Comparison of ENCODE assay signal across 10 mouse cellular contexts in the genomic region with DNA sequence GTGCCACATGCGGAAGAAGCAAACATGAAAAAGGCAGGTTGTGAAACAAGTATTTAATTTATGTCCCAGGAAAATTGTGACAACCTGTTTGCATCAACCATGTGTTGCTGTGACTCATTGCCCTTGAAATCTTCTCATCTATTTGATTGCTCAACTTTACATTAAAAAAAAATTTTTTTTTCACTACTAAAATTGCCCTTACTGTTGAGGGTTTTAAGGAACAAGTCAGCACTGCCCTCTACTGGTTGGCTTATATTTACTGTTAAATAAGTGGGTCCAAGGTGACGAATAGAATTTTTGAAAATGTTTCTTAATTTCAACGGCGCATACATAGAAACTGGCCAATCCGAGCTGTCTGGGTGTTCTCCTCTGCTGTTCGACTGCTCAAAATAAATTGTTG. TPM values are rescaled to one million over a fixed set of nuclear protein-coding genes. Genes with fewer than 3 reads are reported as not detected.
DNase-seq lines count a peak whose midpoint lies in the region; ATAC-seq lines count a peak whose summit lies in the region.
"Had no signal": no experiment of that assay in that cellular context is flagged by ENCODE, and none has a peak within 500 bp of the region (broad histone marks: within the 10 kb centered on the region; RNA-seq: fewer than 3 reads in every experiment).

No protein-coding gene starts in this region.

- H3K9ac ChIP-seq in hindbrain, embryonic 14.5 days: no peak overlapping the region
- H3K9ac ChIP-seq in lung, embryonic 15.5 days: no peak overlapping the region
- no peak overlapping the region for H3K9ac ChIP-seq in forebrain, embryonic 11.5 days (ENCODE audit: low read length)
- H3K9ac ChIP-seq: midbrain, embryonic 12.5 days had no signal

- WGBS in hindbrain, embryonic 14.5 days: 50% methylated on average over 6 of the region's 6 CpGs
- WGBS in hindbrain, embryonic 10.5 days: 50% methylated on average over 6 of the region's 6 CpGs
- 31% methylated on average over 6 of the region's 6 CpGs for WGBS in lung, embryonic 15.5 days
- WGBS in forebrain, embryonic 11.5 days: 57% methylated on average over 6 of the region's 6 CpGs

- no peak for ATAC-seq in hindbrain, embryonic 14.5 days (ENCODE audit: low FRiP score)
- ATAC-seq in lung, embryonic 15.5 days (ENCODE audit: borderline replicate concordance, extremely low read depth, low FRiP score, low TSS enrichment): no peak
- no peak for ATAC-seq in forebrain, embryonic 11.5 days (replicated peaks; ENCODE audit: low FRiP score)

- H3K9me3 ChIP-seq in hindbrain, embryonic 14.5 days (ENCODE audit: control insufficient read depth, low read length): no peaks in the 10 kb centered on the region
- H3K9me3 ChIP-seq in hindbrain, embryonic 10.5 days: no peaks in the 10 kb centered on the region
- no peaks in the 10 kb centered on the region for H3K9me3 ChIP-seq in lung, embryonic 15.5 days
- no peaks in the 10 kb centered on the region for H3K9me3 ChIP-seq in forebrain, embryonic 11.5 days (ENCODE audit: control insufficient read depth, low read length)
- H3K9me3 ChIP-seq: midbrain, embryonic 12.5 days had no signal

- no peaks in the 10 kb centered on the region for H3K36me3 ChIP-seq in hindbrain, embryonic 14.5 days (replicated peaks; ENCODE audit: control insufficient read depth, insufficient read depth)
- H3K36me3 ChIP-seq in hindbrain, embryonic 10.5 days: no peaks in the 10 kb centered on the region
- H3K36me3 ChIP-seq in lung, embryonic 15.5 days: no peaks in the 10 kb centered on the region
- H3K36me3 ChIP-seq in forebrain, embryonic 11.5 days (ENCODE audit: control insufficient read depth, insufficient read depth, low read length): no peaks in the 10 kb centered on the region
- H3K36me3 ChIP-seq: midbrain, embryonic 12.5 days had no signal

- H3K4me2 ChIP-seq in hindbrain, embryonic 14.5 days (replicated peaks): no peak overlapping the region
- H3K4me2 ChIP-seq in lung, embryonic 15.5 days: peak overlapping the region; percentile 9; the same call in 1 of the 2 replicates
- no peak overlapping the region for H3K4me2 ChIP-seq in forebrain, embryonic 11.5 days (ENCODE audit: low read depth, low read length, severe bottlenecking)
- H3K4me2 ChIP-seq: midbrain, embryonic 12.5 days had no signal

- no peaks in the 10 kb centered on the region for H3K27me3 ChIP-seq in hindbrain, embryonic 14.5 days (ENCODE audit: control insufficient read depth, insufficient read depth, low read length)
- no peaks in the 10 kb centered on the region for H3K27me3 ChIP-seq in hindbrain, embryonic 10.5 days (ENCODE audit: insufficient read depth, poor library complexity, severe bottlenecking)
- no peaks in the 10 kb centered on the region for H3K27me3 ChIP-seq in lung, embryonic 15.5 days
- no peaks in the 10 kb centered on the region for H3K27me3 ChIP-seq in forebrain, embryonic 11.5 days (ENCODE audit: control insufficient read depth, insufficient read depth, low read length)
- H3K27me3 ChIP-seq: midbrain, embryonic 12.5 days had no signal

- H3K27ac ChIP-seq in hindbrain, embryonic 14.5 days: no peak overlapping the region
- H3K27ac ChIP-seq in hindbrain, embryonic 10.5 days: no peak overlapping the region
- no peak overlapping the region for H3K27ac ChIP-seq in lung, embryonic 15.5 days
- H3K27ac ChIP-seq in forebrain, embryonic 11.5 days (ENCODE audit: low read depth, low read length): no peak overlapping the region
- H3K27ac ChIP-seq: midbrain, embryonic 12.5 days had no signal

- no peak overlapping the region for H3K4me3 ChIP-seq in hindbrain, embryonic 14.5 days (replicated peaks; ENCODE audit: low read length)
- no peak overlapping the region for H3K4me3 ChIP-seq in hindbrain, embryonic 10.5 days
- H3K4me3 ChIP-seq in lung, embryonic 15.5 days: no peak overlapping the region
- H3K4me3 ChIP-seq in forebrain, embryonic 11.5 days (ENCODE audit: low read depth, low read length): no peak overlapping the region
- H3K4me3 ChIP-seq: erythroblast, embryonic 14.5 days; midbrain, embryonic 12.5 days had no signal

- H3K4me1 ChIP-seq in hindbrain, embryonic 14.5 days (replicated peaks; ENCODE audit: control insufficient read depth, insufficient read depth, low read length): no peaks in the 10 kb centered on the region
- H3K4me1 ChIP-seq in hindbrain, embryonic 10.5 days (replicated peaks): no peaks in the 10 kb centered on the region
- H3K4me1 ChIP-seq in lung, embryonic 15.5 days: peaks cover 4% of the 10 kb centered on the region; the same call in 1 of the 2 replicates
- H3K4me1 ChIP-seq in forebrain, embryonic 11.5 days (replicated peaks; ENCODE audit: control insufficient read depth, insufficient read depth, low read length): no peaks in the 10 kb centered on the region
- H3K4me1 ChIP-seq: midbrain, embryonic 12.5 days had no signal

- peak; percentile 70 for DNase-seq in hindbrain, embryonic 14.5 days (ENCODE audit: low spot score)
- no peak for DNase-seq in hindbrain, embryonic 10.5 days (ENCODE audit: low spot score)
- DNase-seq in A20 (ENCODE audit: low read depth, low spot score) (peak; percentile 56), MEL-GATA-1-ER (ENCODE audit: extremely low read depth, low read depth) (peak; percentile 53)
- peak; percentile 72 for DNase-seq in fat pad, adult 2 months (ENCODE audit: extremely low read depth, low read depth, low spot score)
- no peak for DNase-seq in right cerebral cortex, postnatal 25 days
- no peak for DNase-seq in forebrain, embryonic 11.5 days (ENCODE audit: low spot score)

RNA-seq across cellular contexts. Expression of a gene that starts 29.2 kb away (rescaled TPM):
- polyA plus RNA-seq in hindbrain, embryonic 14.5 days (2014; fragmentation: Nextera tagmentation; extraction: Ambion mirVana): 15.8 and 16.9 TPM in 2 replicates
- polyA plus RNA-seq in hindbrain, embryonic 10.5 days (2016; fragmentation: Nextera tagmentation; extraction: Ambion mirVana): 7.5 and 10.1 TPM in 2 replicates
- 49.6 and 57.6 TPM in 2 replicates for polyA plus RNA-seq in lung, embryonic 15.5 days (2015; fragmentation: Nextera tagmentation; extraction: Ambion mirVana)
- 4.8 and 5.6 TPM in 2 replicates for polyA plus RNA-seq in forebrain, embryonic 11.5 days (2014; fragmentation: Nextera tagmentation; extraction: Ambion mirVana)
- polyA plus RNA-seq: erythroblast, embryonic 14.5 days had no signal

RNA-seq across cellular contexts. Expression of a gene that starts 44.4 kb away (rescaled TPM):
- not detected in 2 replicates for polyA plus RNA-seq in hindbrain, embryonic 14.5 days (2014; fragmentation: Nextera tagmentation; extraction: Ambion mirVana)
- polyA plus RNA-seq in hindbrain, embryonic 10.5 days (2016; fragmentation: Nextera tagmentation; extraction: Ambion mirVana): not detected in 2 replicates
- not detected in 2 replicates for polyA plus RNA-seq in lung, embryonic 15.5 days (2015; fragmentation: Nextera tagmentation; extraction: Ambion mirVana)
- polyA plus RNA-seq in forebrain, embryonic 11.5 days (2014; fragmentation: Nextera tagmentation; extraction: Ambion mirVana): not detected in 2 replicates
- polyA plus RNA-seq: erythroblast, embryonic 14.5 days; midbrain, embryonic 12.5 days had no signal

Comparison
In these comparisons a context has a peak if more than half of its experiments do, and no peak if none do; other contexts are left out.
1. DNase-seq: peak in hindbrain, embryonic 14.5 days (single experiment), A20 (single experiment), MEL-GATA-1-ER (single experiment) and fat pad, adult 2 months (single experiment); none in hindbrain, embryonic 10.5 days (single experiment), right cerebral cortex, postnatal 25 days (single experiment) and forebrain, embryonic 11.5 days (single experiment).